Mouse (Mus musculus) heart, embryonic 10.5 days (tissue): Measurements from ENCODE around the gene Tmem59l. TPM values are rescaled to one million over a fixed set of nuclear protein-coding genes. Genes with fewer than 3 reads are reported as not detected.

ENCODE experiments used
- DNase-seq: peaks from one replicate; pipeline ENCODE4 v3.0.0-alpha.2; 2017; ENCODE audit warnings: low spot score
- H3K27ac ChIP-seq: fragments of 300-500 bp; sonication (generic); 2 replicates; pipeline ENCODE4 v1.5.1; 2016; ENCODE audit warnings: mild to moderate bottlenecking
- H3K27me3 ChIP-seq: fragments of 300-500 bp; sonication (generic); 2 replicates; pipeline ENCODE4 v1.6.1; 2016; ENCODE audit warnings: mild to moderate bottlenecking; ENCODE audit not compliant: poor library complexity, insufficient read depth, severe bottlenecking
- H3K36me3 ChIP-seq: fragments of 300-500 bp; sonication (generic); 2 replicates; pipeline ENCODE4 v1.6.1; 2016; ENCODE audit warnings: mild to moderate bottlenecking, moderate library complexity
- H3K4me1 ChIP-seq: fragments of 300-500 bp; sonication (generic); 2 replicates; pipeline ENCODE4 v1.6.1; 2016; ENCODE audit warnings: mild to moderate bottlenecking
- H3K4me3 ChIP-seq: fragments of 300-500 bp; sonication (generic); 2 replicates; pipeline ENCODE4 v1.5.1; 2016; ENCODE audit warnings: mild to moderate bottlenecking, moderate library complexity
- H3K9me3 ChIP-seq: fragments of 300-500 bp; sonication (generic); 2 replicates; pipeline ENCODE4 v1.6.1; 2016; ENCODE audit warnings: mild to moderate bottlenecking, moderate library complexity
- WGBS: fragments of 180-500 bp; shearing (Covaris S2); methylation state at CpG from one replicate; pipeline ENCODE4 v1.1.7; 2016; 5-methylcytosine and 5-hydroxymethylcytosine counted together
- polyA plus RNA-seq: library from polyadenylated mRNA; unstranded; fragments of >200 nt; fragmentation: Nextera tagmentation; extraction: Ambion mirVana; gene quantifications from 2 replicates; pipeline ENCODE4 v1.2.1, GENCODE M21; 2016

Tmem59l gene
- polyA plus RNA-seq, 1 experiment from 2014 or later: 3.6 TPM

GRCm38 (mm10) chr8:70460199-70460598, 27.0 kb downstream of the Tmem59l start:
- H3K27me3 ChIP-seq: no peaks in the 10 kb centered on the region
- H3K4me3 ChIP-seq: no peak overlapping the region
- H3K4me1 ChIP-seq: peaks cover 56% of the 10 kb centered on the region
- peak overlapping the region; percentile 50; the same call in 1 of the 2 replicates for H3K27ac ChIP-seq
- WGBS: 88% methylated on average over 5 of the region's 5 CpGs
- no peaks in the 10 kb centered on the region for H3K36me3 ChIP-seq
- no peaks in the 10 kb centered on the region for H3K9me3 ChIP-seq
- DNase-seq: no peak

GRCm38 (mm10) chr8:70459636-70460035, 27.5 kb downstream of the Tmem59l start:
- WGBS: 92% methylated on average over 2 of the region's 2 CpGs
- Histone ChIP-seq H3K27ac (no peak overlapping the region), H3K36me3 (no peaks in the 10 kb centered on the region), H3K27me3 (no peaks in the 10 kb centered on the region), H3K4me3 (no peak overlapping the region), H3K4me1 (peaks cover 58% of the 10 kb centered on the region), H3K9me3 (no peaks in the 10 kb centered on the region)
- DNase-seq: no peak

GRCm38 (mm10) chr8:70458462-70458861, 28.7 kb downstream of the Tmem59l start:
- 64% methylated on average over 3 of the region's 3 CpGs for WGBS
- no peak for DNase-seq
- Histone ChIP-seq H3K4me3 (no peak overlapping the region), H3K9me3 (no peaks in the 10 kb centered on the region), H3K27me3 (no peaks in the 10 kb centered on the region), H3K27ac (0 out of 2 replicates have a peak overlapping the region, but pooled peaks have one; percentile 5), H3K4me1 (peaks cover 61% of the 10 kb centered on the region), H3K36me3 (no peaks in the 10 kb centered on the region)

GRCm38 (mm10) chr8:70457882-70458281, 29.3 kb downstream of the Tmem59l start:
- 0 out of 2 replicates have a peak overlapping the region, but pooled peaks have one; percentile 5 for H3K27ac ChIP-seq
- no peak overlapping the region for H3K4me3 ChIP-seq
- WGBS: 87% methylated on average over 6 of the region's 6 CpGs
- no peaks in the 10 kb centered on the region for H3K9me3 ChIP-seq
- no peak for DNase-seq
- no peaks in the 10 kb centered on the region for H3K27me3 ChIP-seq
- H3K4me1 ChIP-seq: peaks cover 64% of the 10 kb centered on the region
- H3K36me3 ChIP-seq: no peaks in the 10 kb centered on the region

GRCm38 (mm10) chr8:70456996-70457395, 30.2 kb downstream of the Tmem59l start:
- no peak overlapping the region for H3K4me3 ChIP-seq
- peaks cover 71% of the 10 kb centered on the region for H3K4me1 ChIP-seq
- 81% methylated on average over 1 of the region's 1 CpGs for WGBS
- H3K27me3 ChIP-seq: peaks cover 8% of the 10 kb centered on the region
- H3K36me3 ChIP-seq: peaks cover 6% of the 10 kb centered on the region
- DNase-seq: no peak
- H3K27ac ChIP-seq: peak overlapping the region; percentile 30
- no peaks in the 10 kb centered on the region for H3K9me3 ChIP-seq

- no peak for DNase-seq
- H3K27ac ChIP-seq: peak overlapping the region; percentile 87
- 55% methylated on average over 5 of the region's 5 CpGs for WGBS
- H3K27me3 ChIP-seq: peaks cover 33% of the 10 kb centered on the region
- H3K9me3 ChIP-seq: no peaks in the 10 kb centered on the region
- peaks cover 24% of the 10 kb centered on the region for H3K36me3 ChIP-seq
- peak overlapping the region; percentile 13; the same call in 1 of the 2 replicates for H3K4me3 ChIP-seq
- peaks cover 67% of the 10 kb centered on the region for H3K4me1 ChIP-seq
Measured at GRCm38 (mm10) chr8:70453852-70454251, 33.3 kb downstream of the Tmem59l start.

GRCm38 (mm10) chr8:70452196-70452966, 34.8 kb downstream of the Tmem59l start:
- DNase-seq: no peak
- no peaks in the 10 kb centered on the region for H3K9me3 ChIP-seq
- 37% methylated on average over 52 of the region's 52 CpGs for WGBS
- H3K4me1 ChIP-seq: peaks cover 68% of the 10 kb centered on the region
- peaks cover 42% of the 10 kb centered on the region for H3K27me3 ChIP-seq
- H3K4me3 ChIP-seq: 0 out of 2 replicates have a peak overlapping the region, but pooled peaks have one; percentile 22
- H3K36me3 ChIP-seq: peaks cover 24% of the 10 kb centered on the region
- peak overlapping the region; percentile 87 for H3K27ac ChIP-seq

DNA sequence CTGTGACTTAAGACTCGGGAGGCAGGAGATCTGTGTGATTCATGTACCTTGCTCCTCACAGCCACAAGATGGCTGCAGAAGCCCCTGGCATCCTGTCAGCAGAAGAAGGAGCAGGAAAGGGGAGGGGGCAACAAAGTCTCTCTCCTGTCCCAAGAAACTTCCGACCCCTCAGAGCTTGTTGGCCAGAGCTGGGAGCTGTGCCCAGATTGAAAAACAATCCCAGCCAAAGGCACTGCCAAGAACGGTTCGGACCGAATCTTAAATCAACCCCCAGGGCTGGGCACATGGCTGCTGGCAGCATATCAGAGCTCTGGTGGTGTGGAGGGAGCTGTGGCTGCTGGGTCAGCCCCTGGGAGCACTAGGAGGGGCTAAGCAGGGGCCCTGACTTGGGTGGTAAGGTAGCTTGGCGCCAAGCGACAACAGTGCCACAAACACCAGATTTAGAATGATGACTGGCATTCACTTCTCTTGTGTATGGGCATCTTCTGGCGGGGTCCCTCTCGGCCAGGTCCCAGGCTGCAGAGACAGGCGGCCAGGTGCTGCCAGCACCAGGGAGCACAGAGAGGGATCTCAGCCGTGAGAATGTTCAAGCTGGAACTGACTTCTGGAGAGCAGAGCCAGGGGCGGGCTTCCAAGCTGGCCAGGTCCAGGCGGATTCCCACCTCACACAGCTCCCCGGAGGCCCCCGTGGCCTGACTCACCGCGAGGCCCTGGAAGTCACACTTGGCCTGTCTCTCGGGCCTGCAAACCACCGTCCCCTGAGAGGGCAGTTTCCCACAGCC, 39.3 kb downstream of the Tmem59l start:
- H3K36me3 ChIP-seq: peaks cover 24% of the 10 kb centered on the region
- no peak for DNase-seq
- peaks cover 34% of the 10 kb centered on the region for H3K4me1 ChIP-seq
- H3K27ac ChIP-seq: 0 out of 2 replicates have a peak overlapping the region, but pooled peaks have one; percentile 31
- H3K4me3 ChIP-seq: no peak overlapping the region
- 66% methylated on average over 19 of the region's 19 CpGs for WGBS
- H3K27me3 ChIP-seq: peaks cover 51% of the 10 kb centered on the region
- H3K9me3 ChIP-seq: no peaks in the 10 kb centered on the region

GRCm38 (mm10) chr8:70445988-70446387, 41.2 kb downstream of the Tmem59l start:
- Histone ChIP-seq H3K36me3 (peaks cover 8% of the 10 kb centered on the region; the same call in 1 of the 2 replicates), H3K27me3 (peaks cover 34% of the 10 kb centered on the region), H3K9me3 (no peaks in the 10 kb centered on the region), H3K4me1 (peaks cover 21% of the 10 kb centered on the region), H3K27ac (no peak overlapping the region), H3K4me3 (no peak overlapping the region)
- DNase-seq: no peak
- 66% methylated on average over 1 of the region's 1 CpGs for WGBS

DNA sequence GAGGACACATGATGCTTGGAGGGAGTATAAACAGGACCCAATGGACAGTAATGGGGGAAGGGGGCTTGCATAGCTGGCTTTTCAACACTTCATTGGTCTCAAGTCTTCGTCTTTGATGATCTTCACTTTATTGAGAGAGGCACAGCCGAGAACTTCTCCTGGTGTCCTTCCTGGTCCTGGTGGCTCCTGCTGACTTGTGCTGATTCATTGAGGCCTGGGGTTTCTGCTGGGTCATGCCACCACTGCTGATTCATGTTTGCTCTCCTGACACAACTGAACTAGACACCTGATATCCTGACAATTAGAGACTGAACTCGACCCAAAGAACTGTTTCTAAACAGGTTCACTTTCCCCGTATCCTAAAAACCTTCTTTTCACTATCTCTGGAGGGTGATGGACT, 43.8 kb downstream of the Tmem59l start:
- H3K27ac ChIP-seq: no peak overlapping the region
- H3K4me1 ChIP-seq: peaks cover 26% of the 10 kb centered on the region
- H3K4me3 ChIP-seq: no peak overlapping the region
- no peaks in the 10 kb centered on the region for H3K36me3 ChIP-seq
- DNase-seq: no peak
- 72% methylated on average over 4 of the region's 4 CpGs for WGBS
- no peaks in the 10 kb centered on the region for H3K9me3 ChIP-seq
- H3K27me3 ChIP-seq: peaks cover 18% of the 10 kb centered on the region; the same call in 1 of the 2 replicates

DNA sequence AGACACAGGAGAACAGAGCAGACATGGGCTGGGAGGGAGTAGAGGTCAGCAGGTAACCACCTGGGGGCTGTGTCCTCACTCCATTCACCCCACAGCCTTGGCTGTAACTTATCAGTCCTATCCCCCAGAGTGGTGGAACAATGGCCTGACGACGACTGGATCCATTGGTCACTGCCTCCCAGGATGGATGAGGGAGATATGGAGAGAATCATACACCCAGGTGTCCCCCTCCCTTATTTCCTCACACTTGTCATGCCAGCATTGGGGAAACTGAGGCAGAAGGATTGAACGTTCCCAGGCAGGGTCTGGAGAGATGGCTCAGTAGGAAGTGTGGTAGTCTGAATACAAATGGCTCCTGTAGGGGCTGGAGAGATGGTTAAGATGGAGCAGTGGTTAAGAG, 45.6 kb downstream of the Tmem59l start:
- H3K27me3 ChIP-seq: peaks cover 7% of the 10 kb centered on the region; the same call in 1 of the 2 replicates
- no peak overlapping the region for H3K4me3 ChIP-seq
- peaks cover 21% of the 10 kb centered on the region for H3K4me1 ChIP-seq
- no peaks in the 10 kb centered on the region for H3K36me3 ChIP-seq
- 0 out of 2 replicates have a peak overlapping the region, but pooled peaks have one; percentile 5 for H3K27ac ChIP-seq
- 72% methylated on average over 3 of the region's 3 CpGs for WGBS
- no peak for DNase-seq
- no peaks in the 10 kb centered on the region for H3K9me3 ChIP-seq

- DNase-seq: no peak
- H3K4me1 ChIP-seq: peaks cover 21% of the 10 kb centered on the region
- H3K9me3 ChIP-seq: no peaks in the 10 kb centered on the region
- no peaks in the 10 kb centered on the region for H3K27me3 ChIP-seq
- H3K36me3 ChIP-seq: 0 out of 2 replicates have a peak, but pooled peaks cover 5% of the 10 kb centered on the region
- WGBS: 44% methylated on average over 3 of the region's 3 CpGs
- H3K4me3 ChIP-seq: peak overlapping the region; percentile 81
- H3K27ac ChIP-seq: peak overlapping the region; percentile 93
Measured at GRCm38 (mm10) chr8:70440246-70440645, 46.9 kb downstream of the Tmem59l start.

- DNase-seq: no peak
- 0 out of 2 replicates have a peak, but pooled peaks cover 5% of the 10 kb centered on the region for H3K36me3 ChIP-seq
- no peaks in the 10 kb centered on the region for H3K27me3 ChIP-seq
- H3K4me3 ChIP-seq: peak overlapping the region; percentile 81
- peaks cover 21% of the 10 kb centered on the region for H3K4me1 ChIP-seq
- no peaks in the 10 kb centered on the region for H3K9me3 ChIP-seq
- 5% methylated on average over 7 of the region's 7 CpGs for WGBS
- H3K27ac ChIP-seq: peak overlapping the region; percentile 93
Measured at GRCm38 (mm10) chr8:70439848-70440179, 47.3 kb downstream of the Tmem59l start.
